Mouse (Mus musculus) heart, embryonic 14.5 days (tissue): Measurements from ENCODE around the gene Npr2. TPM values are rescaled to one million over a fixed set of nuclear protein-coding genes. Genes with fewer than 3 reads are reported as not detected.
A peak's percentile ranks its signal among the peaks of the same experiment; 100 is the strongest.

ENCODE experiments used
- ATAC-seq: fragments of 200-750 bp; cut with Nextera tagmentation; 2 replicates; pipeline ENCODE4 v1.8.0; 2017; ENCODE audit warnings: low read depth, moderate TSS enrichment; ENCODE audit not compliant: insufficient number of reproducible peaks, insufficient read depth, low FRiP score
- H3K27ac ChIP-seq, 2 experiments: fragments of 200-500 bp in 1 of 2; fragments of 300-500 bp in 1 of 2; sonication (generic) in 1 of 2; replicated peaks in 1 of 2; 2 replicates each; pipeline ENCODE4 v1.5.1; 2012 to 2014; ENCODE audit warnings: low read depth in 2 of 2, low read length in 2 of 2, control low read depth in 1 of 2, mild to moderate bottlenecking in 1 of 2, mixed read lengths in 1 of 2; ENCODE audit not compliant: control insufficient read depth in 1 of 2, insufficient read depth in 1 of 2
- H3K27me3 ChIP-seq: fragments of 300-500 bp; sonication (generic); 2 replicates; pipeline ENCODE4 v1.6.1; 2014; ENCODE audit warnings: mild to moderate bottlenecking, low read length, control low read depth; ENCODE audit not compliant: control insufficient read depth, insufficient read depth
- H3K36me3 ChIP-seq: fragments of 300-500 bp; sonication (generic); 2 replicates; pipeline ENCODE4 v1.6.1; 2014; ENCODE audit warnings: mild to moderate bottlenecking, control low read depth, low read length, mixed read lengths; ENCODE audit not compliant: control insufficient read depth, insufficient read depth
- H3K4me1 ChIP-seq, 2 experiments: fragments of 200-500 bp in 1 of 2; fragments of 300-500 bp in 1 of 2; sonication (generic) in 1 of 2; 2 replicates each; pipeline ENCODE4 v1.6.1; 2012 to 2014; ENCODE audit warnings: low read length in 2 of 2, control low read depth in 1 of 2, mixed read lengths in 1 of 2; ENCODE audit not compliant: control insufficient read depth in 2 of 2, insufficient read depth in 2 of 2
- H3K4me2 ChIP-seq: fragments of 300-500 bp; sonication (generic); 2 replicates; pipeline ENCODE4 v1.6.1; 2014; ENCODE audit warnings: mild to moderate bottlenecking, low read length
- H3K4me3 ChIP-seq, 2 experiments: fragments of 200-500 bp in 1 of 2; fragments of 300-500 bp in 1 of 2; sonication (generic) in 1 of 2; 2 replicates each; pipeline ENCODE4 v1.5.1; 2012 to 2014; ENCODE audit warnings: low read length in 2 of 2, mild to moderate bottlenecking in 2 of 2, control low read depth in 1 of 2, low read depth in 1 of 2, moderate library complexity in 1 of 2; ENCODE audit not compliant: control insufficient read depth in 1 of 2, insufficient read depth in 1 of 2
- H3K9ac ChIP-seq: fragments of 300-500 bp; sonication (generic); 2 replicates; pipeline ENCODE4 v1.6.1; 2014; ENCODE audit warnings: mild to moderate bottlenecking, low read length
- H3K9me3 ChIP-seq: fragments of 300-500 bp; sonication (generic); 2 replicates; pipeline ENCODE4 v1.6.1; 2016; ENCODE audit warnings: low read length, control low read depth; ENCODE audit not compliant: control insufficient read depth
- WGBS: fragments of 180-500 bp; shearing (Covaris S2); extraction: QIAGEN DNeasy Blood & Tissue Kit; methylation state at CpG from one replicate; pipeline ENCODE4 v1.1.7; 2014; 5-methylcytosine and 5-hydroxymethylcytosine counted together
- polyA plus RNA-seq: library from polyadenylated mRNA; unstranded; fragments of >200 nt; fragmentation: Nextera tagmentation; extraction: Ambion mirVana; gene quantifications from 2 replicates; pipeline ENCODE4 v1.2.1, GENCODE M21; 2014

Npr2 gene
- 10.6 and 13.2 TPM in 2 replicates for polyA plus RNA-seq

- Histone ChIP-seq H3K9ac (peak within 1 kb of the TSS; percentile 94), H3K4me1 (peaks cover 25 to 33% of the 10 kb centered on the region in 2 experiments), H3K27ac (peak within 1 kb of the TSS; percentile 53 to 80; a peak in 3 of 4 replicates), H3K4me2 (peak within 1 kb of the TSS; percentile 88), H3K27me3 (no peaks in the 10 kb centered on the region), H3K9me3 (0 out of 2 replicates have a peak, but pooled peaks cover 3% of the 10 kb centered on the region), H3K36me3 (no peaks in the 10 kb centered on the region), H3K4me3 (peak within 1 kb of the TSS; percentile 63 to 68)
- peak; percentile 32 for ATAC-seq
- WGBS, result 3% methylated on average over 24 of the region's 70 CpGs
Measured at GRCm38 (mm10) chr4:43631046-43631955, at the start of gene Npr2. Gene Npr2 (plus strand): TSS chr4:43631935.

GRCm38 (mm10) chr4:43582241-43582640 lies 49.5 kb upstream of the Npr2 start:
- Histone ChIP-seq H3K27ac (no peak overlapping the region), H3K36me3 (peaks cover 41% of the 10 kb centered on the region), H3K9me3 (no peaks in the 10 kb centered on the region), H3K4me1 (peaks cover 5 to 19% of the 10 kb centered on the region in 2 experiments), H3K4me3 (no peak overlapping the region), H3K27me3 (no peaks in the 10 kb centered on the region), H3K9ac (no peak overlapping the region), H3K4me2 (no peak overlapping the region)
- WGBS, result 91% methylated on average over 5 of the region's 5 CpGs
- ATAC-seq, result no peak

DNA sequence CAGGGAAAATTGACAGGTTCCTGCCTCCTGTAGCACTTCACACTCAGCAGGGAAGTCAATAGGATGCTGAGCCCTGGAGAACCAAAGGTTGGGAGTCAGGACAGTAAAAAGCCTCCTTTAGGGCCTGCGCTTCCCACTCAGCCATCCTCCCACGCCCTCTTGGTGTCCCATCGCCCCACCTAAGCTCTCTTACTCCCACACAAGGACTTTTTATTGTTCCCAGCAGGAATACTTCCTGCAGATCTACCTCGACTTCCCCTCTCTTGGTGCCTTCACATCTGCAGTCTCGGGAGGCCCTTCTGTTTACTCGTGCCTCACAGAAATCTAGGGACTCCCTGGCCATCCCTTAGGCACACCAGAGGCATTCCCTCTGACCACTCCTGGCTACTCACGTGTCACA lies 48.3 kb upstream of the Npr2 start:
- Histone ChIP-seq H3K9me3 (no peaks in the 10 kb centered on the region), H3K27ac (no peak overlapping the region), H3K27me3 (no peaks in the 10 kb centered on the region), H3K4me3 (no peak overlapping the region), H3K4me1 (peaks cover 10 to 19% of the 10 kb centered on the region in 2 experiments), H3K36me3 (peaks cover 41% of the 10 kb centered on the region), H3K4me2 (no peak overlapping the region), H3K9ac (no peak overlapping the region)
- WGBS, result 69% methylated on average over 7 of the region's 7 CpGs
- no peak for ATAC-seq

- H3K4me2 ChIP-seq, result no peak within 1 kb of the TSS
- no peak for ATAC-seq
- 50% methylated on average over 12 of the region's 12 CpGs for WGBS
- H3K9me3 ChIP-seq, result no peaks in the 10 kb centered on the region
- no peak within 1 kb of the TSS for H3K9ac ChIP-seq
- peaks cover 41% of the 10 kb centered on the region for H3K36me3 ChIP-seq
- H3K4me1 ChIP-seq, result peaks cover 9 to 14% of the 10 kb centered on the region in 2 experiments
- H3K4me3 ChIP-seq, result no peak within 1 kb of the TSS
- H3K27me3 ChIP-seq, result no peaks in the 10 kb centered on the region
- H3K27ac ChIP-seq, result no peak within 1 kb of the TSS
Measured at GRCm38 (mm10) chr4:43584444-43585416, 47.0 kb upstream of the Npr2 start, which contains the start of gene Msmp. Gene Msmp (minus strand): TSS chr4:43584494.

DNA sequence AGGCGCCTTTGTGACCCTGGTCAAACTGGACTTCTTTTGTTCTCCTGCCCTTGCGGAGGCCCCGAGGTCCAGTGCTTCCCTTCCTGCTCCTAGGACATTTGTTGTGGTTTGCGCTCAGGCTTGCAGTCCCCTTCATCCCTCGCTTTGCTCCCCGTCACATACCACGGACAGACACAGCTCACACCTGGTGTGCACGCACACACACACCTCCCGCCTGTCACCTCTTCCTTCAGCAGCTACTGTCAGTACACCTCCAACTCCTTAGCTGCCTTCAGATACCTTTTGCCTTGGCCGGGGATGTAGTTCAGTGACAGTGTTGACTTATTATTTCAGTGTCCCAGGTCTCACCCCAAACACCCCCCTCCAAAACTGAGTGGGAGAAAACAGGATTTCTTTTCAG lies 46.1 kb upstream of the Npr2 start:
- WGBS, result 49% methylated on average over 10 of the region's 10 CpGs
- H3K27me3 ChIP-seq, result no peaks in the 10 kb centered on the region
- H3K9ac ChIP-seq, result no peak overlapping the region
- no peak overlapping the region for H3K4me3 ChIP-seq
- H3K36me3 ChIP-seq, result peaks cover 33% of the 10 kb centered on the region
- ATAC-seq, result no peak
- peaks cover 8 to 13% of the 10 kb centered on the region in 2 experiments for H3K4me1 ChIP-seq
- no peak overlapping the region for H3K4me2 ChIP-seq
- no peaks in the 10 kb centered on the region for H3K9me3 ChIP-seq
- H3K27ac ChIP-seq, result no peak overlapping the region

DNA sequence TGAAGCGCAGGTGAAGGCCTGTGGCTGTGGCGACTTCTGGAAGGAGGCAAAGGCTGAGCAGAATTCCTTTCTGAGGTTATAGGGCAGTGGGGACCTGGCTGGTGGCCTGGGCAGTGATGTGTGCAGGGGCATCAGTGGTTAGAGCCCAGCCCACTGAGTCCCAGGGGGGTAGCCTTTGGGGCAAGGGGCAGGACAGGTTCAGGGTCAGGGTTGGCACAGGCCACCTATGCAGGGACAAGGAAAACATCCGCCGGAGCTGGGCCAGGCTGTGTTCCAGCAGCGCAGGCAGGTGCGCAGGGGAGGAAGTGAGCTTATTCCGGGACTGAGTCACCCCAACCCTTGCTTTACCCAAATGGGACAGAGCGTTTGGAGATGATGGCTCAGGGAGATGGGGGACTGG lies 45.3 kb upstream of the Npr2 start:
- no peak for ATAC-seq
- 61% methylated on average over 8 of the region's 8 CpGs for WGBS
- no peaks in the 10 kb centered on the region for H3K9me3 ChIP-seq
- no peak overlapping the region for H3K4me2 ChIP-seq
- peaks cover 26% of the 10 kb centered on the region for H3K36me3 ChIP-seq
- H3K4me1 ChIP-seq, result peaks cover 8 to 13% of the 10 kb centered on the region in 2 experiments
- no peaks in the 10 kb centered on the region for H3K27me3 ChIP-seq
- no peak overlapping the region for H3K9ac ChIP-seq
- no peak overlapping the region for H3K4me3 ChIP-seq
- no peak overlapping the region for H3K27ac ChIP-seq

DNA sequence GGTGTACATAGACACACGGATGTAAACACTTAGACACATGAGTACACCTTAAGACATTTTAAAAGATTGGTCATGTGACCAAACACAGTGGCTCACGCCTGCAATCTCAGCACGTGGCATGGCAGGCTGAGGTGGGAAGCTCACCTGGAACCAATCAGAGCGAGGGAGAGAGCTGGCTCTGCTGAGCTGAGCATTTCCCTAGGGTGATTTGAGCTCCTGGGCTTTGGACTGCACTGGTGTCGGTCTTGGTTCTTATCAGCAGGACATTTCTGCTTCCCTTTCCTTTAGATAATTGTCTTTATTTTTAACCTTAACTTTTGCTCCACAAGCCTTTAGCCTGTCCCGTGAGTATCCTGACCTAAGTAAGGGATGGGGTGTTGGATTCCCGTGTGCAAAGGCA lies 44.1 kb upstream of the Npr2 start:
- H3K9ac ChIP-seq, result no peak overlapping the region
- 24% methylated on average over 7 of the region's 7 CpGs for WGBS
- 0 out of 2 replicates have a peak overlapping the region, but pooled peaks have one; percentile 16 for H3K4me2 ChIP-seq
- no peaks in the 10 kb centered on the region for H3K27me3 ChIP-seq
- no peak overlapping the region for H3K4me3 ChIP-seq
- peak; percentile 12; the same call in 1 of the 2 replicates for ATAC-seq
- H3K36me3 ChIP-seq, result peaks cover 13% of the 10 kb centered on the region
- H3K27ac ChIP-seq, result no peak overlapping the region
- no peaks in the 10 kb centered on the region for H3K9me3 ChIP-seq
- peaks cover 8 to 13% of the 10 kb centered on the region in 2 experiments for H3K4me1 ChIP-seq
